Mouse (Mus musculus) small intestine, adult 2 months (tissue): Measurements from ENCODE around the gene Pdcd1.

ENCODE experiments used
- CTCF ChIP-seq: fragments of 200-500 bp; IDR thresholded peaks from 2 replicates; pipeline ENCODE4 v1.5.1; 2012; ENCODE audit warnings: low read depth, mild to moderate bottlenecking, control low read depth, inconsistent platforms, low read length, moderate library complexity, mixed read lengths; ENCODE audit not compliant: insufficient replicate concordance, insufficient read length; ENCODE audit errors: extremely low read depth
- POLR2A ChIP-seq: fragments of 200-500 bp; IDR thresholded peaks from 2 replicates; pipeline ENCODE4 v1.6.1; 2012; ENCODE audit warnings: low read depth, mild to moderate bottlenecking, control low read depth, inconsistent platforms, low read length, moderate library complexity

DNA sequence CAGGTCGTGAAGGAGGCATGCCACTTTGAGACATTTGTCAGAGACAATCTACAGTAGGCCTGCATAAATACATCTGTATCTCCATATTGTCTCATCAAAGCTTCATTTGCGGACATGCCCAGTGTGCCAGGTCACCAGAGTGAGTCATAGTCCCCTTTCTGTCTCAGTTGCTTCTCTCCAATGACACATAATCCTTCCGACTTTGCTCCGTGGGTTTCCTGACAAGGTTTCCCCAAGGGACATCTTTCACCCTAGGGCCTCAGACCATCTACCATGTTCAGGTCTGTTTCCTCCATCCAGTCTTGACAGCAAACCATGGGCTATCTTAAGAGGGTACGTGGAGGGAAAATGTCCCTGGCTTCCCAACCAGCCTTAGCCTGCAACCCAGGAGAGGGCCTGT lies 1.2 kb downstream of the Pdcd1 start:
- no peak for TF ChIP-seq POLR2A
- no peak for TF ChIP-seq CTCF
